Mouse (Mus musculus) cerebellum, adult 2 months (tissue): ENCODE data around the gene Gm20906. TPM values are rescaled to one million over a fixed set of nuclear protein-coding genes. Genes with fewer than 3 reads are reported as not detected.
"Not testable (repeated sequence)": the region's sequence is repeated elsewhere in the genome, so short reads cannot be mapped to it uniquely, and the experiment has no call there.

ENCODE experiments used
- DNase-seq, 2 experiments: peaks; one replicate each; pipeline ENCODE4 v3.0.0; 2021
- H3K27ac ChIP-seq: fragments of 200-500 bp; 2 replicates; pipeline ENCODE4 v1.5.1; 2012; ENCODE audit warnings: low read length, control low read depth, inconsistent platforms; ENCODE audit not compliant: insufficient read depth
- H3K27me3 ChIP-seq: fragments of 200-500 bp; 2 replicates; pipeline ENCODE4 v1.6.1; 2012; ENCODE audit warnings: inconsistent platforms, mild to moderate bottlenecking, low read length, moderate library complexity; ENCODE audit not compliant: control insufficient read depth, insufficient read depth
- H3K4me1 ChIP-seq: fragments of 200-500 bp; 2 replicates; pipeline ENCODE4 v1.6.1; 2011; ENCODE audit warnings: low read length; ENCODE audit not compliant: control insufficient read depth, insufficient read depth
- H3K4me3 ChIP-seq: fragments of 200-500 bp; replicated peaks from 2 replicates; pipeline ENCODE3; 2011; ENCODE audit warnings: mild to moderate bottlenecking, low read depth, low read length, control low read depth; ENCODE audit not compliant: insufficient read depth
- WGBS: fragments of 180-500 bp; shearing (Covaris S2); methylation state at CpG from one replicate; pipeline ENCODE4 v1.1.7; 2018; 5-methylcytosine and 5-hydroxymethylcytosine counted together
- polyA plus RNA-seq: library from polyadenylated mRNA; depleted of rRNA; stranded (reverse); fragments of >200 nt; gene quantifications from 2 replicates; pipeline ENCODE4 v1.2.3, GENCODE M21; 2012; rRNA removed

Gene Gm20906
- not detected in 2 replicates for polyA plus RNA-seq

DNA sequence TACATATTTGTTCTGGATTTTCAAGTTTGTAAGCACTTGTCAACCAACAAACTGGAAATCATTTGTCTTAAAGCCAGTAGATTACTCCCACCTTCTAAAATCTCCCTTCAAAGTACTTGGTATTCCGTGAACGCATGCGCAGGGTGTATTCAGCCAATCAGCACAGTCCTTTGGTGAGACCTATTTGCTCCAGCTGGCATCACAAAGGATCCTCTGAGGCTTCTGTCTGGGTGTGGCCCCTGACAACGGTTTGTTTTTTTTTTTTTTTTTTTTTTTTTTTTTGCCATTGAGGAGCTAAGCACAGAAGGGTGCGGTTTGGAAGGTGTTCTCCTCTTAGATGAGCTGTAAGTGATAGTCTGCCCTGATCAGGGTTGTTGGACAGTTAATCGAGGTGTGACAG, at the start of gene Gm20906:
Gm20906 (plus strand) TSS at position 301 of the 400 bp plus-strand sequence.
- DNase-seq, H3K27ac ChIP-seq, H3K4me3 ChIP-seq, H3K27me3 ChIP-seq, H3K4me1 ChIP-seq: not testable (repeated sequence)
- WGBS = no CpG with 5 or more reads among the region's 6 CpGs
